Mouse (Mus musculus): ENCODE measurements around the gene Fzd1.
A peak's percentile ranks its signal among the peaks of the same experiment; 100 is the strongest.

Fzd1 gene

DNA sequence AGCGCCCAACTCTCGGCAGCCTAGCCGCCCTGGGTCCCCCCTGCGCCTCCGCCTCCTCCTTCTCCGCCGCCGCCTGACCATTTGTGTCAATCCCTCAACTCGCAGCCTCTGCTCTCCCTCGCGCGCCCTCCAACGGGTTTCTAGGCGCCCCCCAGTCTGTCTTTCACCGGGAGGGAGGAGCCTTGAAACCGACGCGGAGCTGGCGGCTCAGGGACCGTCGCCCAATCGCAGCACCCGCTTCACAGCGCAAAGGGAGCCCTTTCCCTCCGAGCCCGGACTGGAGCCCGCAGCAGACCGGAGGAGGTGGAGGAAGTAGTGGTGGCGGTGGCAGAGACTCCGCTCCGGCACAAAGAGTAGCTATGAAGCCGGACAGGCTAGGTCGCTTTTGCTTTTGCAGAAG is at the start of gene Fzd1:
TSS of gene Fzd1 (minus strand) at position 134 of the 400 bp plus-strand sequence.
- DNase-seq (ENCODE audit: low spot score): peak; percentile 94

DNA sequence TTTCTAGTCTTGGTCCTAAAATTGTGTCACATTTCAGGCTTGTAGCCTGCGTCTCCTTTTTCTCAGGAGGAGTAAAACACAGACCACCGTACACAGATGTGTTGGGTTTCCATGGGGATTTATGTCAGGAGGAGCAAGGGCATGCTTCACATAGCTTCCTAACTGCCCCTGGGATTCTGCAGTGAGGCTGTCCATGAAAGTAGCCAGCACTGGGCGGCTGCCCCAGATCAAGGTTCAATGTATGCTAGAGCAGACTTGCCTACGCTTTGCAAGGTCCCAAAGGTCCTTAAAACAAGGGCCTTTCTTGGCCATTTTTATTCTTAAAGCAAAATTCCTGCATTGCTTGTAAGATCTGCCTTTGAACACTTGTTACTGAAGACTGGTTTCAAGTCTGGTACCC is 47.4 kb upstream of the Fzd1 start:
- DNase-seq (ENCODE audit: low spot score): no peak

DNA sequence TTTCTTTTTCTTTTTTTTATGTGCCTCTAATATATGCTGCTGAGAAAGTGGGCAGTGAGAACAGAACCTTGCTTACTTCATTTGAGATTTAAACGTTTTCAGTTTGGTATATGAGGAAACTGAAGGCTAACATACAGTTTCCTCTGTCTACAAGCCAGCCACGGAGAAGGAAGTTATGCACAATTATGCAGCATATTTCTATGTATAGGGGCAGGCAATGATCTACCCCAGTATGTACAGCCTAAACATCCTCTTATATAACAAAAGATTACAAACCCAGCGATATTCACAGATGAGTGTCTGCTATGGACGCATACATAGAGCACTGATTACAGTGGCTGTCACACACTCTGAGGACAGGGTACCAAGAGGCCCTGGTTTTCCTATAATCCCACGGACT is 45.9 kb upstream of the Fzd1 start:
- DNase-seq (ENCODE audit: low spot score): no peak

DNA sequence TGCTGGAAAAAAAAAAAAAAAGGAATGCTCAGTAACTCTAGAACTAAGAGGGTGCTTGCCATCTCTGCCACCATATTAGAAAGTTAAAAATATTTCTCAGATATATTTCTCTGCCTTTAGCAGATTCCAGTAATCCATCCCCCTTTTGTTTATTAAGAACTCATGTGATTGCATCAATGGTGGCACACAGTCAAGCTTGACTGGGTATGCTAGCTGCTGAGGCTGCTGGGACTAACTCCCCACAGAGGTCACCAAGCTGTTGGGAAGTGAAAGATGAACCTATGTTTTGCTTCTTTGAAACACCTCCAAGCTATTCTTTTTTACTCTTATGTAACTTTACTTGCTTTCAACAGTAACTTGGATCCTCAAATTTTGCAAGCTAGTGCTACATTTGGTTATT is 44.1 kb upstream of the Fzd1 start:
- no peak for DNase-seq (ENCODE audit: low spot score)

DNA sequence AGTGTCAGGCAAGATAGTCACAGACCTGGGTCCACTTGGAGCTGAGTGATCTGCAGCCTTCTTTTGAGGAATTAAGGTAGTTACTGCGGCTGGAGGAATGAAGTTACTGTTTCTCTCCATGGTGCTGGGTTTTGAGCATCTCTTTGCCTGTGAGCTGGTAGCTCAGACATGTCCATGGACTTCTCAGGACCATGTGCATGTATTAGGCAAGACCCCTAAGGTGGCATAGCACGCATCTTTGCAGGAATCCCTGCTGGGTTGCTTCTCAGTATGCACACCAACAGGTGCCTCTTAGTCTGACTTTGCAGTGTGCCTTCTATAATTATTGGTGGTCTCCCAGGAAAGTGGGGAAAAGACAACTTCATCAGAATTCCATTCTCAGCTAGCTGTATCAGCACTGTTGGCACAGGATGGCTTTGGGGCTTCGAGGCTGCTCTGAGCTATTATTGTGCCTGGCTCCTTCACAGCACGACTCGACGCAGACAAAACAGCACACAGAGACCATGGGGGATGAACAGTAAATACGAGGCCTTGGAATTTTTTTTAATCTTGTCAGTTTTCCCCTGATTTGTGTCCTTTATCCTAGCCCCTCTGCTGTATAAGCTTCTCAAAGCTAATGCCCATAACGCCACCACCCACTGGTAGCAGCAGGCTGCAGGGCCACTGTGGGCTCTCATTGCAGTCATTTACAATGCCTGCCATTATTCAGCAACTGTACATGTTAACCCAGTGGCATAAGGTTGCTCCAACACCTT is 43.4 kb upstream of the Fzd1 start:
- DNase-seq (ENCODE audit: low spot score): no peak

DNA sequence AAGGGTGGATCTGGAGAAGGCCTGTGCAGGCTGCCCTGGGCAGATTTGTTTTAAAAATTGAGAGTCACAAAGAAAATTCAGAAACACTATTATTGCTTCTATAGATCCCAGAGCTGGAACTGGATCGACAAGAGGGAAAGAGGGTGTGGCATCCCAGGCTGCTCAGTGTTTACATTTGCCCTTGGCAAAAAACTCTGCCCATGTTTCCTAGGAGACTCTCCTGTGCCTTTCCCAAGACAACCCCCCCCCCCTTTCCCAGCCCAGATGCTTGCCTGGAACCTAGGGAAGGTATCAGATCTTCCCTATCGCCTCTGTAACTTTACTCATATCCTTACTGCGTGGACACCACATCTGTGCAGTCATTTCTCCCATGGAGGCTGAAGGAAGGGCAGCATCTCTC is 33.4 kb upstream of the Fzd1 start:
- DNase-seq (ENCODE audit: low spot score): no peak

DNA sequence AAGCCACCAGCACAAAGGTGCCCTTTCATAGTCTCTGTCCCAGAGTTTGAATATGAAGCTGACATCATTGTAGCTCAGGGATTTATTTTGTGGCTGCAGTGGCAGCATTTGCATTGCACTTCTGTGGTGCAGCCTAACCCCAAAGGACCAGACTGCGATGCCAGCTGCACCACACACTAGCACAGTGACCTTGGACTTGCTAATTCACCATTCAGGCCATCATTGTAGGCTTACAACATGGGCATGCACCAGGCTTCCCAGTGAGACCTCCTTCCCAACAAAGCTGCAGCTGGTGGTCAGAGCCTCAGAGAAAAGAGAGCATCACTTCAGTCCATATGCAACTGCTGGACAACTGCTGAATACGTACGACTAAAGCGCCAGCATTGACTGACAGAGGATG is 32.4 kb upstream of the Fzd1 start:
- no peak for DNase-seq (ENCODE audit: low spot score)

DNA sequence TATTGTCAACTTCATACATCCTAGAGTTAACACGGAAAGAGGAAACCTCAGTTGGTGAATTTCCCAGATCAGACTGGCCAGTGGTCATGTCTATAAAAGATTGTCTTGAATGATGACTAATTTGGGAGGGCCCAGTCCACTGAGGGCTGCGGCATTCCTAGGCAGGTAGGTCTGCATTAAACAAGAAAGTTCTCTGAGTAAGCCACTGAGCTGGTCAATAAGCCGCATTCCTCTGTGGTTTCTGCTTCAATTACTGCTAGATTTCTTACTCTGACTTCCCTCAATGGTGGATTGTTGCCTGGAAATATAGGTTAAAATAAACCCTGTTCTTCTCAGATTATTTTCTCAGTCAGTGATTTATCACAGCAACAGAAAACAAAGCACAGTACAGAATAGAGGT is 30.6 kb upstream of the Fzd1 start:
- no peak for DNase-seq (ENCODE audit: low spot score)

DNA sequence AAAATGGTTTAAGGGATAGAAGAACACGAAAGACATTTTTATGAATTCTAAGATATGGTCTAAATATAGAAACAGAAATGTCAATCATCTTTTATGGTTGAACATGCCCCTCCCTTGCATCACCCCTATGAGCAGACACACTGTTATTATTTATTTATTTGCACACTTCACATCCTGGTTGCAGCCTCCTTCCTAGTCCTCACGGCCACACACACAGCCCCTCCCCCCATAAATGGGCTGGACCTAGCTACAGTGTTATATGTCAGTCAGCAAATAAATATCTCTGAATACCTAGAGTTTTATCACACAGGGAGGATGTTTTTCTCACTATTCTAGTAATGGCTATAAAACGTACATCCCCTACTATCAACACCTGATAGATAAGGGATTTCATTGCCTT is 29.0 kb upstream of the Fzd1 start:
- no peak for DNase-seq (ENCODE audit: low spot score)

DNA sequence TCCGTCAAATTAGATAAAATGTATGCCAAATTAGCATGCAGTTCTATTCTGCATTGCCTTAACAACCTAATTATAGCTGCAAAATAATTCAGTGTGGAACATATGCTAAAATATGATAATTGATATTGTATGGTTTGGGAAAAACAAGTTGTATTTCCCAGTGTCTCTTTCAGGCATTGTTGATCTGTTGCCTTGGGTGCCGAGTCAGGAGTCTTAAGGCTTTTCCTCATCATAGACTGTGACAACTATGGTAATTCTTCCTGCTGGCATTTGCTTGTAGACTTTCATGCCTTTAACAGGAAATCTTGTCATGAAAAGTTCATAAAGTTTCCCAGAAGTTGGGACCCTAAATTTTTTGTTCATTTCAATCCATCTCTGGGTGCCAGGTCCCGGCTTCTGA is 20.4 kb upstream of the Fzd1 start:
- DNase-seq (ENCODE audit: low spot score): no peak

DNA sequence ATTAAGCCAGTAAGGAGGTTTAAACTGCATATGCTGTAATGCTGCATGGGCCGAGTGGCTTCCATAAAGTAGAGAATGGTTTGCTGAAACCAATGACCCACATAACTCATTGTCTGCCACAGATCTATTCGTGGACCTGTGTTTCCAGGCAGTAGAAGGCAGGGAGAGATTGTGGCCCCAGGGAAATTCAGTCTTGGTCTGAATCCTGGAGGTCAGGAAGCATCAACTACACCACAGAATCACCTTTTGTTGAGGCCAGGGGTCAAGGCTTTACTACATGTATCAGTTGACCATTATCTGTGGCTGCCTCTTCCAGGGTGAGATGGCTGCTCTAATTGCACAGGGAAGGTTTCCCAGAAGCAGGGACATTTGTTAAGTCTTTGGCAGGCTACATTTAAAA is 18.7 kb upstream of the Fzd1 start:
- DNase-seq (ENCODE audit: low spot score): no peak

DNA sequence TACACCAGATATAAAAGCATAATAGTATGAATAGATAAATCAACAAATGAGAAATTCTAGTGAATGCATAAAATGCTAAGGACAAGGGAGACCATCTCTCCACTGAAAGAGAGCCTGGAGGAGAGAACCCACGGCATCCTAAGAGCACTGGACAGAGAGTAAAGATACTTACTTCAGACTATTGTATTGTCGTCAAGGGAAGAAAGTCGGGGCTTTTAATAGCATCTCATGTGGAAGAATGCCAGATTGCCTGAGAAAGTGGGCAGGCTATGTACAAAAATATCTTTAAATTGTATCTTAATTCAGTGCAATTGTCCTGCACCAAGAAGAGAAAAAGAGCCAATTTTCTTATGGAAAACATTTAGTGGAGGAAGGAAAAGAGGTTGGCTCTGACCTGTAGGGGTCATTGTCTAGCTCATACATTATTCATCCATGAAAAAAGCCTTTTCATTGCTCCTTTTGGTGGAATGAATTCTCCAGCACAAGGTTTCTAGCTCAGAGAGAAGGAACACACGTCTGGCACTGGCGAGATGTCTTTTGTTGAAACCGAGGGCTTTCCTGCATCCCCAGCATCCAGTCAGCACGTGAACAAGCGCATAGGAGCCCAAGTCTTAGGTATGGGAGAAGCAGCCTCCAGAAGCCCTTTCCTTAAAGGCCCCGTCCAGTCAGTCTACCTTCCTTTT is 15.4 kb upstream of the Fzd1 start:
- DNase-seq (ENCODE audit: low spot score): no peak

DNA sequence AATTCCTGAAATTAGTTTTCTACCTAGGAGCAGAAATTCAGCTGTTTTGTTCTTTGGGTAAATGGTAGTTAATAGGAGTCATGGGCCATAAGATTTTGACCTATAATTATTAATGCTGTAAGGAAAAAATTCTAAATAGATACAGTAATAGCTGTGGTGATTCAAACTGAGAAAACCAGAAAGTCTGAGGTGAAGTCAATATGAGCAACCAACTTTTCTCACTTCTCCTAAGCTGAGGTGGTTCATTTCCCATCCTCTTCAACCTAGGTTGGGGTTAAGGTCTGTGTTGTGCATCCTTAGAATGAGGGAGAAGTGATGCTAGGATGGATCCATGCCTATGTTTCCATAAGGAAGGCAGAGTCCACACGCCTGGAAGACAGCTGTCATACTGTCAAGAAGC is 12.8 kb upstream of the Fzd1 start:
- no peak for DNase-seq (ENCODE audit: low spot score)

DNA sequence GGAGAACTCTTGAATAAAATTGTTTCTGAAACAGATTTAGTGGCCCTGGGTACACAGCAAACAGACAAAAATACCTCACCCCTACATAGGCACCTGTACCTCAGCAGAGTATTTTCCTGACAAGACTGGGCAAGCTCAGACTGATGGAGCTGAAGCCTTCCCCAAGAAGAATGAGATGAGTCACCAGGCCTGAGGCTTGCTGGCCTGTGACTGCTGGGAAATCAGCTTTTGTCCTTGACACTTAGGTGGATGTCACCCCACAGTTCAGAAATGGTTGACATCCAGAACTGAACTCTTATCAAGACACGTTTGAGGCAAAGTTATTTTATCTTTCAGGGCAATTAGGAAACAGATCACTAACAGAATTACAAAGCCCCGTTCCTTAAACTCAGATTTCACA is 10.1 kb upstream of the Fzd1 start:
- peak; percentile 41 for DNase-seq (ENCODE audit: low spot score)

DNA sequence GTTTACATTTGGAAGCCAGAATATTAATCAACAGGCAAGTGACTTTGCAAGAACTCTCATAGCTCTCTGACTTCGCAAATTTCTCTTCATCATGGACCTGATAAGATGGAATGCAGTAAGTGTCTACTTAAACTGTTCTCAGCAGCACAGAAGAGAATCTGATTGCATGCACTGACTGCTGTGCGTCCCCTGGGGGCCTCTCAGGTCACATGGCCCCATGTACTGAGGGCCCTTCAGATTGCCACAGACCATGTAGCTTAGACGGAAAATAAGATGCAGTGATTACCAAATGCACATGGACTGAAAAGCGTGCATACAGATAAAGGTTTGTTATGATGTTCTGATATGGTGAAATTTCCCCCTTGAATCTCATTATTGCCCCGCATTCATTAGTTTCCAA is 8.9 kb upstream of the Fzd1 start:
- no peak for DNase-seq (ENCODE audit: low spot score)

DNA sequence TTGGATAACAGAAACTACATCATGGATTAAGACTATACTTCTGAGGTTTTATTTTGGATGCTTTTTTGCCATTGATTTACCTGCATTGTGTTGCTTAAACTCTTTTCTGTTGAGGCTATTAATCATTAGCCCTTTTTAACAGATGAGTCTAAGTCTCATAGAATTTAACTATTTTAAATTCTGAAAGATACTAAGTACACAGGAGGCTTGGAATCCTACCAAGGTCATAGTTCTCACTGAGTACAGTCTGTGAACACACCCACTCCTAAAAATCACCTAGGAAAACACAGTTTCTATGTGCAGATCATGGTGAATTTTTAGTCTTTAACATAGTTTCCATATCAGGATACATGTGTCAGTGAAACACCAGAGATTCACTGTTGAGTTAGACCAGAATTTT is 4.1 kb upstream of the Fzd1 start:
- DNase-seq (ENCODE audit: low spot score): no peak

DNA sequence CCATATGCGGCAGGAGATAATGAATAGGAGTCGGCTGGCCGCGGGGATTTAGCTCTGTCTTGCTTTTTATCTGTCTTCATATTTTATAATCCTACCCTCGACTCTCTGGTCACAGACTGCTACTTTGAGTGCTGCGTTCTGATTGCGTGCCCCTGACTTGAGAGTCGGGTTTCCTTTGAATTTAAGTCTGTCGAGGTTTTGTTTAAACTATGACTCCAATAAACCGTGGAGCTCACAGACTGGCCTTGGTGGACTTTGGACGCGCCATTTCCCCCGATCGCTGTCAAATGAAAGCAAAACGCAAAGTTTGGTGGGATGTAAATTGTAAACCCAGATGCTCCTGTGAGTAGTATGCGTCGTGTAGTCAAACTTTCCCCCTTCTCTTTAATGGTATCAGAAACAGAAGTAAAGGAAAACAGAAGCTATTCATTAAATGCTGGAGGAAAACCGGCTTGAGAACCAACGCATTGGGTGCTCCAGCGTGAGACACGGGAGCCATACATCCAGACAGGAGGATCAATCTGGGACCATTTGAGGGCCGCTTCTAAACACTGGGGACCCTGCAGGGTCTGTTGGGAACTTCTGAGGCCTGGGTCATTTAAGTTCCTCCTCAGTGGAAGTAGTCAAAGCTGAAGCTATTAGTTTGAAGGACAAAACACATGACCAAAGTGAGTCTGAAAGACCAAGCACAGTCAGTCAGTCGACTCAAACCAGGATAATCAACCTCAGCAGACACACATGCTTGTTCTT is 671 bp upstream of the Fzd1 start:
- no peak for DNase-seq (ENCODE audit: low spot score)

DNA sequence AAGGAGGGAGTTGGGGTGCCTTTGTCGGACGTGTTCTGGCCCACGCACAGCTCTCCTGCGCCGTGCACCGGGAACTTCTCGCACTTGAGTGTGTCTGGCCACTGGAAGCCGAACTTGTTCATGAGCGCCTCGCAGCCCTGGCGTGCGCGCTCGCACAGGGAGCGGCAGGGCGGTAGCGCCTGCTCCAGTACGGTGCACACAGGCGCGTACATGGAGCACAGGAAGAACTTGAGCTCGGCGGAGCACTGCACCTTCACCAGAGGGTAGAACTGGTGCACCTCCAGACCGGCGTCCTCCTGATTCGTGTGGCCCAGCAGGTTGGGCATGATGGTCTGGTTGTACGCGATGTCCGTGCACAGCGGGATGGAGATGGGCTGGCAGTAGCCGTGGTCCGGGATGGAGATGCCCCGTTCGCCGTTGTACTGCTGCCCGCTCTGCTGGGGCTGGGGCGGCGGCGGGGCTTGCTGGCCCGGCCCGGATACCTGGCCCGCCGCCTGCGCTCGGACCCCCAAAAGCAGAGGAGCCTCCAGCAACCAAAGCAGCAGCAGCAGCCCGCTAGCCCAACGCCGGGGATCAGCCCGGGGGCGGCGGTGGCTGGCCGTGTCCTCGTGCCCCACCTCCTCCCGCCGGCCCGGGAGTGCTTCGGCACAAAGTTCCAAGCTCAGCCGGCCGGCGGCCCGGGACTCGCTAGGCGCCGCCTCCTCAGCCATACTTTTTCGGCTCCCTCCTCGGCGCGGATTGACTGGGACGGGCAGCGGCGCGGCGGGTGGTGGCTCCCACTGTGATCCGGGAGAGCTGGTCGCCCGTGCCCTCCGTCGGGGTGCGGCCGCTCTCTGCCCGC is 744 bp downstream of the Fzd1 start:
- peak; percentile 68 for DNase-seq (ENCODE audit: low spot score)

DNA sequence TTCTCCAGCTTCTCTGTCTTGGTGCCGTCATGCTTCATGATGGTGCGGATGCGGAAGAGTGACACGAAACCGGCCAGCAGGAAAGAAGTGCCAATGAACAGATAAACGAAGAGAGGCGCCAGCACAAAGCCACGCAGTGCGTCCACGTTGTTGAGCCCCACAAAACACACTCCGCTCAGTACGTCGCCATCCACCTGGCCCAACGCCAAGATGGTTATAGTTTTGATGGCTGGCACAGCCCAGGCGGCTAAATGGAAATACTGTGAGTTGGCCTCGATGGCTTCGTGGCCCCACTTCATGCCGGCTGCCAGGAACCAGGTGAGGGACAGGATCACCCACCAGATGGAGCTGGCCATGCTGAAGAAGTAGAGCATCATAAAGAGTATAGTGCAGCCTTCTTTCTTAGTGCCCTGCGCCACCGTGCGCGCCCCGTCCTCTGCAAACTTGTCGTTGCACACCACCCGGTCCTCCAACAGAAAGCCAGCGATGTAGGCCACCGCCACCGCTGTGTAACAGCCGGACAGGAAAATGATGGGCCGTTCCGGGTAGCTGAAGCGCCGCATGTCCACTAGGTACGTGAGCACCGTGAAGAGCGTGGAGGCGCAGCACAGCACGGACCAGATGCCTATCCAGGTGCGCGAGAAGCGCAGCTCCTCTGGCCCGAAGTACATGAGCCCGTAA is 1.7 kb downstream of the Fzd1 start:
- peak; percentile 36 for DNase-seq (ENCODE audit: low spot score)

DNA sequence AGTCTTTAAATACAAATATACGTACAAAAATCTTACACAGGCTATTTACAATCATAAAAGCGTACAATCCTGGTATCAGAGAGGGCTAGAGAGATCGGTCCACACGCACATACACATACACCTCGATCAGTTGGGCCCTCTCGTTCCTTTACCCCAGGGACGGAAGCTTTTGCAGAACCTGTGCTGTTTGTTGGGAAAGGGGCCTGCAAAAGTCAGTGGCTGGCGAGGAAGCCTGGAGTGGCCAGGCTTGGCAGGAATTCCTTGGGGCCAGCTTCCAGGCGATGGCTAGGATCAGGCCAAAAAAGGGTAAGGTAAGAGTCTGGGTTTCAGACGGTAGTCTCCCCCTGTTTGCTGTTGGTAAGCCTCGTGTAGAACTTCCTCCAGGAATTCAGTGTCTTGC is 2.5 kb downstream of the Fzd1 start:
- no peak for DNase-seq (ENCODE audit: low spot score)

DNA sequence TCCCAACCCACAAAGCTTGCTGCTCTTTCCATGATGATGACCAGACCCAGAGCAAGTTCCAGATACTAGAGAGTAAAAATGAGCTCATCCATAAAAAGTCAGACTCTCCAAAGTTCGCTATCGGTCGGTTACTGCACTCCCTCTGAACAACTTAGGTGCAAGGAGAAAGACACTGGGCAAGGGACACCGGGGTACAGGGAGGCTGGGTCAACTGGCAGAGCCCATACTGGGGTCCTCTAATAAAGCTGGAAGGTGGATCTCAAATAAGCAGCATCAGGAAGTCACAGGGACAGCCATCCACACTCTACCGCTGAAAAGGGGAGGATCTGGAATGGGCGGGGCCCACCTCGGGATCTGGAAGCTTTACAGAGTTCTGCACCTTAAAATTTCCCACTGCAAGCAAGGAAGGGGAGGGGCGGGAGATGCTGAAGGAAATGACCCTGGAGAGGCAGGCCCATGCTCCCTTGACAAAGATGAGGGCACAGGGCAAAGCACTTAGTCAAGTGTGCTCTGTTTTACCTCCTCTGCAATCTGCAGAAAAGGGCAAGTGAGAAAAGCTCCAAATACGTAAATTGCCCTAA is 3.0 kb downstream of the Fzd1 start:
- peak; percentile 22 for DNase-seq (ENCODE audit: low spot score)
